Mouse (Mus musculus): ENCODE data around the gene Chst10.

DNA sequence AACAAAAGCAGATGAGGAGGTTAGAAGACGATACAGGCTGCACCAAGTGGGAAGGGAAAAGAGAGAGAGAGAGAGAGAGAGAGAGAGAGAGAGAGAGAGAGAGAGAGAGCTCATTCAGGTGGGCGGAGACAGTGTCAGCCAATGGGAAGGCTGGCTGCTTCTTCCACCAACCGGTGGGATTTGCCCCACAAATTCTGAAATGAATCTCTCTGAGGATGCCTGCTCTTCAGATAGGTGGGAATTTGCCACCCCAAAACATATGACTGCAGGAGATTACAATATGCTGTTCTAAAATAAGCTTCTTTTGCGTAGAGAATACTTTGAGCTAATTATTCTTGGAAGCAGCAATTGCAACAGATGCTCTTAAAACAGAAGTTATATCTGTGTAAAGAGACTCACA is 31.5 kb upstream of the Chst10 start:
- TF ChIP-seq CTCF (IDR thresholded peaks at IDR 0.05; ENCODE audit: borderline replicate concordance, insufficient read depth, low read depth, low read length) (no peak), POLR2A (IDR thresholded peaks at IDR 0.05; ENCODE audit: borderline replicate concordance, insufficient read depth, low read length) (no peak)
